Mouse (Mus musculus) adipocyte (in vitro differentiated cells): ENCODE results near the gene Olfr224.
"Not testable (repeated sequence)": the region's sequence is repeated elsewhere in the genome, so short reads cannot be mapped to it uniquely, and the experiment has no call there.

ENCODE experiments used
- DNase-seq: peaks from one replicate; pipeline ENCODE4 v3.0.0-alpha.2; 2016; ENCODE audit warnings: low spot score

The Olfr224 gene

GRCm38 (mm10) chr11:58570405-58570804 lies at the start of gene Olfr224:
Gene Olfr224, minus strand, starts transcription at chr11:58570553.
- DNase-seq = no peak

- DNase-seq = no peak
Observed at GRCm38 (mm10) chr11:58618793-58619192, 48.4 kb upstream of the Olfr224 start.

GRCm38 (mm10) chr11:58618369-58618768 lies 48.0 kb upstream of the Olfr224 start:
- no peak for DNase-seq

- no peak for DNase-seq
Observed at GRCm38 (mm10) chr11:58615975-58616374, 45.6 kb upstream of the Olfr224 start, which contains the start of gene 2210407C18Rik. Gene 2210407C18Rik, minus strand, starts transcription at chr11:58616075.

- DNase-seq = no peak
Observed at GRCm38 (mm10) chr11:58614526-58614925, 44.2 kb upstream of the Olfr224 start.

GRCm38 (mm10) chr11:58613359-58613758 lies 43.0 kb upstream of the Olfr224 start:
- DNase-seq = no peak

- DNase-seq = peak; percentile 15
Observed at GRCm38 (mm10) chr11:58607030-58607429, 36.7 kb upstream of the Olfr224 start.

GRCm38 (mm10) chr11:58606177-58606919 lies 36.0 kb upstream of the Olfr224 start:
- no peak for DNase-seq

GRCm38 (mm10) chr11:58605228-58605627 lies 34.9 kb upstream of the Olfr224 start:
- no peak for DNase-seq

GRCm38 (mm10) chr11:58604688-58605087 lies 34.3 kb upstream of the Olfr224 start:
- DNase-seq = no peak

- no peak for DNase-seq
Observed at GRCm38 (mm10) chr11:58602800-58603560, 32.6 kb upstream of the Olfr224 start.

GRCm38 (mm10) chr11:58602062-58602461 lies 31.7 kb upstream of the Olfr224 start:
- DNase-seq = no peak

GRCm38 (mm10) chr11:58597837-58598236 lies 27.5 kb upstream of the Olfr224 start:
- DNase-seq = no peak

- no peak for DNase-seq
Observed at GRCm38 (mm10) chr11:58594814-58595213, 24.5 kb upstream of the Olfr224 start, which contains the start of gene Olfr324. Gene Olfr324, plus strand, starts transcription at chr11:58595114.

- no peak for DNase-seq
Observed at GRCm38 (mm10) chr11:58588620-58589250, 18.4 kb upstream of the Olfr224 start.

- peak; percentile 55 for DNase-seq
Observed at GRCm38 (mm10) chr11:58587898-58588348, 17.6 kb upstream of the Olfr224 start.

- DNase-seq = no peak
Observed at GRCm38 (mm10) chr11:58578636-58579035, 8.3 kb upstream of the Olfr224 start.

GRCm38 (mm10) chr11:58577430-58577829 lies 7.1 kb upstream of the Olfr224 start, which contains the start of gene Olfr325:
Gene Olfr325, plus strand, starts transcription at chr11:58577730.
- DNase-seq = no peak

GRCm38 (mm10) chr11:58555536-58555935 lies 14.8 kb downstream of the Olfr224 start, which contains the start of gene Olfr328:
Gene Olfr328, minus strand, starts transcription at chr11:58555636.
- DNase-seq = no peak

GRCm38 (mm10) chr11:58546322-58546721 lies 24.0 kb downstream of the Olfr224 start, which contains the start of gene Olfr329-ps:
Gene Olfr329-ps, minus strand, starts transcription at chr11:58546422.
- no peak for DNase-seq

GRCm38 (mm10) chr11:58534736-58535135 lies 35.6 kb downstream of the Olfr224 start, which contains the start of gene Olfr330:
Gene Olfr330, minus strand, starts transcription at chr11:58534836.
- not testable (repeated sequence) for DNase-seq

- DNase-seq = not testable (repeated sequence)
Observed at GRCm38 (mm10) chr11:58519756-58520155, 50.6 kb downstream of the Olfr224 start.
